Mouse (Mus musculus): ENCODE data around the gene Ermap.

DNA sequence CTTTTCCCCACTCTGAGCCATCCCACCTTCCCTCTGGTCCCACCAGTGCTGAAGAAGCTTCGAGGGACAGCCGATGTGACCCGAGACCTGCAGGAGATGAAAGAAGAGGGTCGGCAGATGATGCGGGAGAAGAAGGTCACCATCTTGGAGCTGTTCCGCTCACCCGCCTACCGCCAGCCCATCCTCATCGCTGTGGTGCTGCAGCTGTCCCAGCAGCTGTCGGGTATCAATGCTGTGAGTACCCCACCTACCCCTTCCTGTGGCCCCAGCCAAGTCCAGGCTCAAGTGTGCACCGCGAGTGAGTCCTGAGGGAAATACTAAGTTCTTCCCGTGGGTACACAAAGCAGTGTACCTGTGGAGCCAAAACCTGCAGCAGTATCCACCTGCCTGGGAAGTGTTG lies 56.5 kb downstream of the Ermap start:
- no peak for TF ChIP-seq CTCF (IDR thresholded peaks at IDR 0.05; ENCODE audit: extremely low read depth, insufficient read depth, low read length)
- no peak for TF ChIP-seq POLR2A (IDR thresholded peaks at IDR 0.05; ENCODE audit: extremely low read depth, insufficient read depth, low read length)

All from cortical plate, adult 2 months (tissue).